Mouse (Mus musculus): Measurements from ENCODE around the gene Lamtor5. TPM values are rescaled to one million over a fixed set of nuclear protein-coding genes. Genes with fewer than 3 reads are reported as not detected.

The Lamtor5 gene
- polyA plus RNA-seq, 1 experiment from 2014 or later = 292 TPM

DNA sequence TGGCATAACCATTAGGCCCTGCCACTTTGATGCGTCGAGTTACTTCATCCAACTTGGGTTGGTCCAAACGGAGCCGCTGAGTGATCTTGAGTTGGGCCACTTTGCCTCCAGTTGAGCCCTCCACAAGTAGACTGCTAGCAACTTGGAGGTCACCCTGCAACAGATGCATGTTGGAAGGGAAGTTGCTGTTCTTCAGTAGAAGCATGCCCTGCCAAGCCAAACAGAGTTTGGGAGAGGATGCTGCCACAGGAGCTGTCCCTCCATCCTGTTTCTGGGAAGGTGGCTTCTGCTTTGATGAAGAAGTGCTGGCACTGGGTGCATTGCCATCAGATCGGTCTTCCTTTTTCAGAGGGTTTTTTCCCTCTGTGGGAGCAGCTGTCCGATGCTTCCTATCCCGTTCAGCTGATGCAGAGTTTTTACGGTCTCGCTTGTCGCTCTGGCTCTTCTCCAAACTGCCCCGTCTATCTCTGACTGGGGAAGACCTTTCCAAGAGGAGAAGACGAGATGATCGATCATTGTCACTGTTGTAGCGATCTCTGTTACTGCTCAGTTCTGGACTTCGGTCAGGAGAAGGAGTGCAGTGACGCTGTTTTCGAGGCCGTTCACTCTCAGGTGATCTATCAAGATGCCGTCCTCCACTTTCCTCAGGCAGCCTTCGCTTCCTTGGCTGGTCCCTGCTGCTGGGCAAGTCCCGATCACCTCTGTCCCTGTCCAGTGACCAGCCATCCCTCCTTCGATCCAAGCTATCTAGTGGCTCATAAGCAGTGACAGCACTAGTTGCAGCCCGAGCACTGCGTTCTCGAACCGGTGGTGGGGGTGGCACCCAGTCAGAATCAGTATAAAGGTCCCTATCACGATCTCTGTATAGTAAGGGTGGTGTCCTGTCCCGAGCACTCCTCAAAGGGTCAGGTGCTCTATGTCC, 52.1 kb downstream of the Lamtor5 start:
- Histone ChIP-seq H3K27ac (ENCODE audit: low read depth, low read length) (no peak overlapping the region), H3K4me2 (ENCODE audit: low read length) (peak overlapping the region; percentile 84), H3K4me1 (ENCODE audit: control insufficient read depth, insufficient read depth, low read length) (peaks cover 23% of the 10 kb centered on the region), H3K36me3 (ENCODE audit: control insufficient read depth, insufficient read depth, low read length) (peaks cover 28% of the 10 kb centered on the region), H3K9ac (ENCODE audit: low read length) (peak overlapping the region; percentile 86), H3K4me3 (ENCODE audit: low read depth, low read length) (peak overlapping the region; percentile 96), H3K9me3 (replicated peaks; ENCODE audit: control insufficient read depth, low read length) (no peaks in the 10 kb centered on the region), H3K27me3 (replicated peaks; ENCODE audit: control insufficient read depth, insufficient read depth, low read length) (no peaks in the 10 kb centered on the region)
- WGBS = 85% methylated on average over 28 of the region's 28 CpGs
- ATAC-seq (no peak), DNase-seq (ENCODE audit: low spot score) (no peak)

DNA sequence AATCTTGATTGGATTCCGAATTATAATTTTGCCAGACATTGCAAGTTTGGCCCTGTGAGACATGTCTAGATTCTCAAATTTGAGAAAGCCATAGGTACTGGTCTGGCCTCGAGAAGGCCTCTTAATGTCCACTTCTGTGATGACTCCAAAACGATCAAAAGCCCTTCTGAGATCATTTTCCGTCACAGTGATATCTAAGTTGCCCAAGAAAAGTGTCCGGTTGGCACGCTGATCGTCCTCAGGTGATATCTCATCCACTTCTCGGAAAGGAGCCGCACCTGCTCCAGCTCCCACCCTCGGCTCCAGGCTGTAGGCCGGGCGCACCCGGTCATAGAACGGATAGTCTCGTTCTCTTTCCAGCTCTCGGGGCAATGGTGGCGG, 53.1 kb downstream of the Lamtor5 start:
- Histone ChIP-seq H3K36me3 (ENCODE audit: control insufficient read depth, insufficient read depth, low read length) (peaks cover 24% of the 10 kb centered on the region), H3K27me3 (replicated peaks; ENCODE audit: control insufficient read depth, insufficient read depth, low read length) (no peaks in the 10 kb centered on the region), H3K9ac (ENCODE audit: low read length) (peak overlapping the region; percentile 86), H3K4me2 (ENCODE audit: low read length) (peak overlapping the region; percentile 84), H3K27ac (ENCODE audit: low read depth, low read length) (no peak overlapping the region; the same call in 1 of the 2 replicates), H3K4me3 (ENCODE audit: low read depth, low read length) (peak overlapping the region; percentile 96), H3K9me3 (replicated peaks; ENCODE audit: control insufficient read depth, low read length) (no peaks in the 10 kb centered on the region), H3K4me1 (ENCODE audit: control insufficient read depth, insufficient read depth, low read length) (peaks cover 21% of the 10 kb centered on the region)
- ATAC-seq = no peak
- 23% methylated on average over 17 of the region's 17 CpGs for WGBS
- no peak for DNase-seq (ENCODE audit: low spot score)

DNA sequence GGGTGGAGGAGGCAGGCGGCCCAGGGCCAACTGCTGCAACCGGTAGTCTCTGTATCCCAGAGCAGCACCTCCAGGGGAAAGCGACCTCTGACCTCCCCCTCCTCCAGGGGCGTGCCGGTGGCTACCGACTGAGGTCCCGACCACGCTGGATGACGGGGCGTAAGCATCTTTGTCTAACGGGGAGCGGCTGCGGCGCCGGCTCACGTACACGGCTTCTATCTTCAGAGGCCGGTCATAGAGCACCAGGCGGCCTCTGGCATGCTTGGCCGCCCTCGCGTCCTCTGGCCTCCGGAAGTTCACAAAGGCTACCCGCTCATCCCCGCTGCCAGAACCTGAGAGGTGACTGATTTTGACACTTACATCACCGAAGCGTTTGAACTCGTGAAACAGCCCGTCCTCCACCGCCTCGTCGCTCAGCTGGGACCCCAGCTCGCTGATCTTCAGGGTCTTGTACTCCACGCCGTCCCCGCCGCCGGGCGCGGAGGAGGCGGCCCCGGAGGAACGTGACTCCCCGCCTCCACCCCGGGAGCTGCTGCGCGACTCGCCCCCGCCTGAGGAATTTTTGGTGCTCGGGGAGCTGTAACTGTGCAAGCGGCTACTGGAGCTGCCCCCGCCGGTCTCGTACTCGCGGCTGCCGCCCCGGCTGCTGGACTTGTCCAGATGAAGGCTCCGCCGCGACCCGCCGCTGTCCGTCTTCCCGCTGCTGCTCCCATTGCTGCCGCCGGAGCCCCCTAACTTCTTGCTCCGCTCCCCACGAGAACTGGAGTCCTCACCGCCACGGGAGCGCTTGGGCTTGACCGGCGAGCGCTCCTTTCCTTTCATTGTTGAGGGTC, 53.7 kb downstream of the Lamtor5 start:
- under 1% methylated on average over 75 of the region's 75 CpGs for WGBS
- peak; percentile 49 for DNase-seq (ENCODE audit: low spot score)
- peaks cover 21% of the 10 kb centered on the region for H3K4me1 ChIP-seq (ENCODE audit: control insufficient read depth, insufficient read depth, low read length)
- H3K4me3 ChIP-seq (ENCODE audit: low read depth, low read length) = peak overlapping the region; percentile 96
- peak overlapping the region; percentile 86 for H3K9ac ChIP-seq (ENCODE audit: low read length)
- ATAC-seq = peak; percentile 7
- peak overlapping the region; percentile 87 for H3K27ac ChIP-seq (ENCODE audit: low read depth, low read length)
- H3K36me3 ChIP-seq (ENCODE audit: control insufficient read depth, insufficient read depth, low read length) = peaks cover 22% of the 10 kb centered on the region
- peak overlapping the region; percentile 84 for H3K4me2 ChIP-seq (ENCODE audit: low read length)
- H3K27me3 ChIP-seq (replicated peaks; ENCODE audit: control insufficient read depth, insufficient read depth, low read length) = no peaks in the 10 kb centered on the region
- H3K9me3 ChIP-seq (replicated peaks; ENCODE audit: control insufficient read depth, low read length) = no peaks in the 10 kb centered on the region

DNA sequence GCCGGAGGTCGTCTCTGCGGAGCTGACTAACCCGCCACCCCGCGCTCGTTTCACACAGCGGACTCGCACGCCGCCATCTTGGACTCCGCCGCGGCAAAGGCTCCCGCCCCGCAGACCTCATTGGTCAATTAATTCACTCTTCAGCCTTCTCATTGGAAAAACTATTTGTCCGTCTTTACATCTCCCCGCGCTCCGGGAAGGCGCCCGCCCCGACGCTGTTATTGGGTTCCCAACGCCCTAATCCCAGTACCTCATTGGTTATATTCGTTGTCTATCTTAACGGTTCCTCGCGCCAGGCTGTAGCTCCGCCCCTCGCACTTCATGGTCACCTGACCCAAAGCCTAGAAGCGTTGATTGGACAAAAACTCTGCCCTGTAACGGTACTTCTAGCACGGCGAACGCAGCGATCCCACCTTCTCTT, 54.3 kb downstream of the Lamtor5 start:
- Histone ChIP-seq H3K4me1 (ENCODE audit: control insufficient read depth, insufficient read depth, low read length) (peaks cover 21% of the 10 kb centered on the region), H3K36me3 (ENCODE audit: control insufficient read depth, insufficient read depth, low read length) (peaks cover 19% of the 10 kb centered on the region), H3K4me2 (ENCODE audit: low read length) (peak overlapping the region; percentile 62), H3K27ac (ENCODE audit: low read depth, low read length) (peak overlapping the region; percentile 94), H3K9ac (ENCODE audit: low read length) (peak overlapping the region; percentile 87), H3K9me3 (replicated peaks; ENCODE audit: control insufficient read depth, low read length) (no peaks in the 10 kb centered on the region), H3K4me3 (ENCODE audit: low read depth, low read length) (peak overlapping the region; percentile 96), H3K27me3 (replicated peaks; ENCODE audit: control insufficient read depth, insufficient read depth, low read length) (no peaks in the 10 kb centered on the region)
- ATAC-seq (peak; percentile 98), DNase-seq (ENCODE audit: low spot score) (peak; percentile 100)
- WGBS = 0% methylated on average over 37 of the region's 37 CpGs

Other genes with a start within 250 kb of the Lamtor5 start
- 10.3 and 15.6 TPM in 2 replicates for gene Kcna3, start 242.7 kb upstream of the Lamtor5 start, polyA plus RNA-seq (2014; fragmentation: Nextera tagmentation; extraction: Ambion mirVana)
- gene Kcna2, start 177.7 kb upstream of the Lamtor5 start, polyA plus RNA-seq (2014; fragmentation: Nextera tagmentation; extraction: Ambion mirVana) = 0.44 and 0.49 TPM in 2 replicates
- not detected in 2 replicates for gene Kcna10, start 95.8 kb upstream of the Lamtor5 start, polyA plus RNA-seq (2014; fragmentation: Nextera tagmentation; extraction: Ambion mirVana)
- gene Cym, start 57.1 kb upstream of the Lamtor5 start, polyA plus RNA-seq (2014; fragmentation: Nextera tagmentation; extraction: Ambion mirVana) = not detected in 2 replicates
- gene A630076J17Rik, start 48.2 kb upstream of the Lamtor5 start, polyA plus RNA-seq (2014; fragmentation: Nextera tagmentation; extraction: Ambion mirVana) = not detected in 2 replicates
- gene Prok1, start 39.2 kb upstream of the Lamtor5 start, polyA plus RNA-seq (2014; fragmentation: Nextera tagmentation; extraction: Ambion mirVana) = not detected in 2 replicates
- 2.2 and 2.6 TPM in 2 replicates for gene Slc16a4, start 12.4 kb downstream of the Lamtor5 start, polyA plus RNA-seq (2014; fragmentation: Nextera tagmentation; extraction: Ambion mirVana)
- gene Rbm15, start 54.8 kb downstream of the Lamtor5 start, polyA plus RNA-seq (2014; fragmentation: Nextera tagmentation; extraction: Ambion mirVana) = 9.1 and 10.2 TPM in 2 replicates
- gene Kcnc4, start 180.7 kb downstream of the Lamtor5 start, polyA plus RNA-seq (2014; fragmentation: Nextera tagmentation; extraction: Ambion mirVana) = 1.4 and 1.8 TPM in 2 replicates
- 12.8 and 15.4 TPM in 2 replicates for gene Slc6a17, start 239.2 kb downstream of the Lamtor5 start, polyA plus RNA-seq (2014; fragmentation: Nextera tagmentation; extraction: Ambion mirVana)